Mouse (Mus musculus) retina, adult 2 months (tissue): Measurements from ENCODE around the gene Espnl.
A peak's percentile ranks its signal among the peaks of the same experiment; 100 is the strongest.

ENCODE experiments used
- DNase-seq: peaks from one replicate; pipeline ENCODE4 v3.0.0-alpha.2; 2012; ENCODE audit warnings: low read depth, low spot score

Gene Espnl

DNA sequence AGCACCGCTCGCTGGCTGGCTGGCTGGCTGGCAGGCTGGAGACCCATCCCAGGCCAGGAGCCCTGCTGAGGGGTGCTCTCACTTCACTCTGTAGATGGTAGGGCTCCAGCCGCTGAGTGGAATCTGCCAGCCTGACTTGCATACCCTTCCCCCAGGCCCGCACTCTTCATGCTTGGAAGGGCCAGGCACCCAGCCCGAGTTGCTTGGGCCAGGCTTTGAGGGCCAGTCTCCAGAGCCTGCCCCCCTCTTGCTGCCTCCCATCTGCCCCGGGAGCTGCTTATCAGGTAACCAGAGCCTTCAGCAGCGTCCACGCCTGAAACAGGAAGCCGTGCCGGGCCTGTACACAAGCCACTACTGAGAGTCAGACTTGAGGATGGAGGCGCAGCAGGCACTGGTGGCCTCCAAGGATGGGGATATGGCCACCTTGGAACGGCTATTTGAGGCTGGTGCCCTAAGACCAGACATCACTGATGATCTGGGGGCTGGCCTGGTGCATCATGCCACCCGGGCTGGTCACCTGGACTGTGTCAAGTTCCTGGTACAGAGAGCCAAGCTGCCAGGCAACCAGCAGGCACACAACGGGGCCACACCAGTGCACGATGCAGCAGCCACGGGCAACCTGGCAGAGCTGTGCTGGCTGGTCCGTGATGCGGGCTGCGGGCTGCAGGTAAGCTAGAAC lies at the start of gene Espnl:
Gene Espnl, plus strand, starts transcription at position 316 of the 679 bp plus-strand sequence.
- no peak for DNase-seq

DNA sequence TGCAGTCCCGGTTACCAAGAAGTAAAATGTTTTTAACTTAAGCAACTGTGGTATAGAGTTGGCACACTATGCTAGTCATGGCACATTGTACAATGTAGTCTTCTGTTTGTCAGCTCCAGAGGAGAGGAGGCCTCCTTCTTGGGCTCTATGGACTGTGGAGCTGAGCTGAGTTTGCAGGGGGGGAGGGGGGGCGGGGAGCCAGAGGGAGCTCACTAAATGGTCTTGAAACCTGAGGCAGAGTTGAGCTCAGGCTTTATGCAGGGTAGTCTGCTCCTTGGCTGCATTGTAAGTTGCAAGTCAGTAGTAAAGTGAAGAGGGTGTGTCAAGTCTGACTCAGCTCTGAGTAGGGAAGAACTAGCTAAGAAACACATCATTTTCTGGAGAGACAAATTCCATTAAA lies 49.6 kb upstream of the Espnl start:
- no peak for DNase-seq

DNA sequence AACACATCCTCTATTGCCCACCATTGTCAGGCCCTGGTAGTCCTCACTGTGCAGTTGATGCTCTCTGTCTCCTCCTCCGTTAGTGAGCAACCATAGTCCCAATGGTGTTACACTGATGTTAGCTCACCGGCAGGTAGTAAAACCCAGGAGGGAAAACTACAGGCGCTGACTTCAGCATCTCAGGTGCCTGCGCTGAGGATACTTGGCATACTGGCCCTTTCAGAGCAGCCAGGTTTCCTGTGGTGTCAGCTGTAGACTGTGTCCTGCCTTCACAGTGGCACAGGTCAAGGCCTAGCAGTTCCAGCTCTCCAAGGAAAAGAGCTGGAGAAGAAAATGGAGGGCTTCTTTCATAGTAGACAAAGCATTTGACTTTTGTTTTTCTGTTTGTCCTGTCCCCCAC lies 45.3 kb upstream of the Espnl start:
- DNase-seq = no peak

DNA sequence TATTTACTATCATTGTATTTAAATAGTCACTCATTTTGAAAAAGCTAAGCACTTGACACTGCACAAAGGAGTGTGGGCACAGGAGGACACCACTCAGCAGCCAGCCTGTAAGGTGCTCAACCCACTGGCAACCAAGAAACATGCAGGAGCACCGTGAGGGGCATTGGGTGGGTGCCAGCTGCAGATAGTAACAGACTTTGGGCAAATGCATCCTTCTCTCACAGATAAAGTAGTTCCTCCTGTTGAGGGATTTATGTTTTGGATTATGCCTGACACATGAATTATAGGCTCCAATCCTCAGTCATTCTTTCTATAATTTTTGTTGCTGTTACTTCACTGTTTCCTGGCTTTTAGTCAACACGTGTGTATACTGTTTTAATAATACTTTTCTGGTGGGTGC lies 44.4 kb upstream of the Espnl start:
- DNase-seq = no peak

DNA sequence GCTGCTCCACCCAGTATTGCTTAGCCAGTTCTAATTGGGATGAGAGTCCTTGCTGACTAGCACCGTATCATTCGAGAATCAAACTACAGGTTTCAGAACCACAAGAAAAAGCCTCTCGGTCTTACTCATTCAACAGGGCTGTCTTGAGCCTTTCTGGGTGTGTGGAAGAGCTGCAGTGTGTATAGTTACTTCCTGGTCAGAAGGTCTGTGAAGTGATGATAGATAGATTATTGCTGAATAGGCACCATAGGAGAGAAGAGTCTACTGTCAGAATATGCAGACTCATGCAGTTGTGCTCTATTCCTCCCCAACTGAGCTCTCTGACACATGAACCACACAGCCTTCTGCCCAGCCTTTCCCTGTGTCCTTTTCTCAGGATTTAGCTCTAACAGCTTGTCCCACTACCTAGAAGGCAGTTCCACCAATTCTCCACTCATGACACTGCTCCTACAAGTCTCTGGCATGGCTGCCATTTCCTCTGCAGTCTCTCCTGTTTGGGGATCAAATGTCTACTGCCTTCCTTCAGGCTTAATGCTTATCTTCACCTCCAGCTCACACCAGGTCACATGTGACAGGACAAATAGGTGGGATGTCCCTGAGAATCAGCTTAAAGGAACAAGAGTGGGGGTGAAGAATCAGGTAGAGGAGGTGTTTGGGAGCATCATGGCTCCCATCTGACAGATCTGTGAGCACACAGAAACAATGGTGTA lies 43.3 kb upstream of the Espnl start:
- no peak for DNase-seq

DNA sequence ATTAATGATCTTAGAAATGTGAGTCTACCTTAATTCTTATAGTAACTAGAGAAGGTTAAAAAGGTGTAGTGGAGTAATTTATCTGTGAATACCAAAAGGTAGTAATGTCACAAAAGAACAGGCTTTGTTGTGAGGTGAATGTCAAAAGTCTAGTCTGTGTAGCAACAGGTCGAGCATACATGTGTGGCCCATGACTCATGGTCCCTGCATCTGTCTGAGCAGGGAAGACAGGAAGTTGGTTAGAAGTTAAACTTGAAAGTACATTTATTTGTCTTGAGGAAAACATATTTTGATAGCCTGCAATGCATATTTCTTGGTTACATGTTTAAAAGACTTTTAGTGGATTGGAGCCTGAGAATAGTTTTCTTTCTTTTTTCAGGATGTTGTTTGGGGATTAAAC lies 42.7 kb upstream of the Espnl start:
- DNase-seq = no peak

DNA sequence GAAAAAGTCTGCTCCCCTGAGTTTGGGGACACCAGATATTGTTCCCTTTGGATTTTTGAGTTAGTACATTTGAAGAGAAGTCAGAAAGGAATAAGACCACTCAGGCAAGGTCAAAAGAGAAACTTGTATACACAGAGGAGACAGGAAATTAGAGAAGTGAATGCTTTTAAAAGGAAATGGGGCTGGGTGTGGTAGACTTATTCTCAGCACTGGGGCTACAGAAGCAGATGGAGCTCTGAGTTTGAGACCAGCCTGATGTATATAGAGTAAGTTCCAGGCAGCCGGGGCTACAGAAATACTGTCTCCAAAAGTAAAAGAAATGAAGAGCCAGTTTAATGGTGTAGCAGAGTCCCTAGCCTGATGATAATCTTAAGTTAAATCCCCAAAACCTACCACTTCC lies 39.3 kb upstream of the Espnl start:
- no peak for DNase-seq

DNA sequence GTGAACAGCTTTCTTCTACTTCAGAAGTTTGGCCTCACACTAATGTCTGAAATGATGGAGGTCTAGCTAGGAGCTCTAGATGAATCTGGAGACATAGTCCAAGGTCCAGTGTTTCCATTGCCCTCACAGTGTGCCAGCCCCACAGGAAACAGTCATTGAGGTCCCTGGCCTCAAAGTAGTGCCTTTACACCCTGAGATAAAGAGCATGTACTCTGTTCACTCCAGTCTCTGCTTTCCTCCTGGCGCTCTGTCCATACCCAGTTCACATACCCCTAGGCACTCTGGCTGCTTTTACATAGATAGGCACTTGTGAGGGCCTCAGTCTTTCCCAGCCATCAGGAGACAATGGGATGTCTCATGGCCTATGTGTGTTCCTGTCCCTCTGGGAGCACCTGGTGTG lies 32.5 kb upstream of the Espnl start:
- no peak for DNase-seq

DNA sequence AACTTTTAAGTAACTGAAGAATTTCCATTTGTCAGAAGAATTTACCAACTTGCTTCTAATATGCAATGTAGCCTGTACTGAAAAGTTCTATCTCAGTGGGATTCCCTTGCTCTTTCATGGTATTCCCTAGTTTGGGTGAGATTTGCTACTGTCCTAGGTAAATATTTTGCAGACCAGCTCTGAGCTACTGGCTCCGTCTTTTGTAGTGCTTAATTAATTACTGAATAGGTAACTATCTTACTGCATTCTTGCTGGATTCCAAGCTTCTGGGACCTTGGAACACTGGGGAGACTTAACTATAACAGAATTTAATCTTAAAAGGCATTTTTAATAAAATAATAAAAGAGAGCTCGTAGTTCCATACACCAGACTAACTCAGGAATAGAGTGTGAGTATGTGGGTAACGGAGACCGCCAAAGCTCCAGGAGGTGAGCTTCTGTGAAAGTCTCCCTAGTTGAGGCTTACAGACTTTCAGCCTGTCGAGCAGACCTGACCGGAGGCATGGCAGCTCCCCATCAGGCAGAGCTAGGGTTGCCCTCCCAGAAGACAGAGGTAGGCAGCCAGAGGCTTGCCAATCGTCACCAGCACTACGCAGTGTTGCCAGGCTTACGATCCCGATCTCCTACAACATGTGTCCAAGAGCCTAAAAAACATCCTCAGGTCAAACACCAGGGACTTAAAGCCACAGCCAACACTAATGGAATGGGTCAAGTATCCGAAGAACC lies 29.6 kb upstream of the Espnl start:
- DNase-seq = no peak

DNA sequence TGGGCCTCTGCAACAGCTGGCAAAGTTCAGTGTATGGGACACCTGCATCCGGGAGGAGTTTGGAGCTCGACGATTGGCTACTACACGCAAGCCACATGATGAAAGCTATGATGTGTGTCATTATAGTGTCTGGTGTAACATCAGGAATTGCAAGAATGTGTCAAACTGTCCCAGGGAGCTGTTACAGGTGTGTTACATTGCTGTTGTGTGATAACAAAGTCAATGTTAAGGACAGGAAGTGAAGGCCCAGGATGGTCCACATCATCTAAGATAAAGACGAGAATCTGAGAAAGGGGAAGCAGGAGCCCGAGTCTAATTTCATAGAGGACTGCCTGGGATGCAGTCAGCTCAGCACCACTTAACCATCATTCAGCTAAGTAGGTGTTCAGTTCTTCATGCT lies 26.3 kb upstream of the Espnl start:
- no peak for DNase-seq

DNA sequence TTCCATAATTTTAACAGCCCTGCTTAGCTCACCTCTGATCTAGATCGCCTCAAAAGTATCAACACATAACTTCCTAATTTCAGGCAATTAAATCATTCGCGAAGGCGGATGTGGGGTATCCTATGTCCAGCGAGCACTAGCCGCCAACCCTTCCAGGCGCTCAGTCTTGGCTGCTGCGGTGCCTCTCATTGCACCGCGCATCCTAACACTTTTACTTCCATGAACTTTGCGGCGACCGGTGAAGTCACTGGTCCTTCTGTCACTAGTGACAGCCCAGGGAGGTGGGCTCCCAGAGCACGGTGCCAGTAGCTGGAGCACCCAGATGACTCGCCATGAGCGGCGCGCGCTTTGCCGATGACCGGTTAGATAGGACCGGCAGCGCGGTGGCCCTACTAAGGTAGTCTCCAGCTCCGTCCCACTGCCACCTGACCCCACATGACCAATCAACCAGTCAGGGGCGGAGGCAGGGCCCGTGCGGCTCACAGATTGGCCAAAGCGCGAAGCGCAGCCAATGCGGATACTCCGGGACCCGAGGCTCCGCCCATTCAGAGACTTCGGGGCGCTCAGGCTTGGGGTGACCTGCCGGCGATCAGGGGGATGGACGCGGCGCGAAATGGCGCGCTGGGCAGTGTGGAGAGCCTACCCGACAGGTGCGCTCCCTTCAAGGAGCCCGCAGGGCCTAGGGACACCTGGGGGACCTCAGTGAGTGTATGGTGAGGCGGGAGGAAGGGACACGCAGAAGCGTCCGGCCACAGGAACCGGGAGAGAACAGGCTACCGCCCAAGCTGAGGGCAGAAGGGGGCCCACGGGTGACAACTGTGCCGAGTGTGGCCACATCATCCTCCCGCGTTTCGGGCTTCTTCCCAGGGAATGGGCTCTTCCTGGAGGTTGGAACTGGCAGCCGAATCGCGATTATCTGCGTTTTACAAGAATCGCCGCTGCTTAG lies 23.8 kb upstream of the Espnl start, which contains the start of gene Scly:
Gene Scly, plus strand, starts transcription at position 540 of the 946 bp plus-strand sequence.
- DNase-seq = peak; percentile 81

DNA sequence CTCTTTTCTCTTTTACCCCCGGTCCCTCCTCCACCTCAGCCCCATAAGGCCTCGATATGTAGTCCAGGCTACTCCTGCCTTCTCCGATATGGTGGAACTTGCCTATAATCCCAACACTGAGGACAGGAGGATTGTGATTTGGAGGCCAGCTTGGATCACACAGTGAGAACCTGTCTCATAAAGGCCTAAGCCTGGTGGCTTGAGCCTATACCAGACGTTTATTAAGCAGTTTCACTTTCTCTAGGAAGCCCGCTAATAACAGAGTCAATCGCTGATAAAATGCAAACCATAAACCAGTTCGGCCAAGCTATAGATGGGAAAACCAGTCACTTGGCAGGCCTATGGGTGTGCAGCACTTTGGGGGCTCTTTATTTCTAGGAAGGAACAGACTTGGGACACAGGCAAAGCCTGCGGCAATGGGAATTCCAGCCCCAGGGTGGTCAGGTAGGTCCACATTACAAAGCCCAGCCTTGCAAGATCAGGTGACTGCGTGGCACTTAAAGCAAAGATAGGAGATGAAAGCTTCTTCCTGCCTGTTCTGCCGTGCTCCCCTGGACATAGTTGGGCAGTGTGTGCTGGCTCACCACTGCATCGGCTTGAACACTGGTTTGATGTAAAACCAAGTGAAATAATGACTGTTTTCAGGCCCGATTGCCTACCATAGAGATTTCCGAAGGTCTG lies 22.7 kb upstream of the Espnl start:
- DNase-seq = no peak

DNA sequence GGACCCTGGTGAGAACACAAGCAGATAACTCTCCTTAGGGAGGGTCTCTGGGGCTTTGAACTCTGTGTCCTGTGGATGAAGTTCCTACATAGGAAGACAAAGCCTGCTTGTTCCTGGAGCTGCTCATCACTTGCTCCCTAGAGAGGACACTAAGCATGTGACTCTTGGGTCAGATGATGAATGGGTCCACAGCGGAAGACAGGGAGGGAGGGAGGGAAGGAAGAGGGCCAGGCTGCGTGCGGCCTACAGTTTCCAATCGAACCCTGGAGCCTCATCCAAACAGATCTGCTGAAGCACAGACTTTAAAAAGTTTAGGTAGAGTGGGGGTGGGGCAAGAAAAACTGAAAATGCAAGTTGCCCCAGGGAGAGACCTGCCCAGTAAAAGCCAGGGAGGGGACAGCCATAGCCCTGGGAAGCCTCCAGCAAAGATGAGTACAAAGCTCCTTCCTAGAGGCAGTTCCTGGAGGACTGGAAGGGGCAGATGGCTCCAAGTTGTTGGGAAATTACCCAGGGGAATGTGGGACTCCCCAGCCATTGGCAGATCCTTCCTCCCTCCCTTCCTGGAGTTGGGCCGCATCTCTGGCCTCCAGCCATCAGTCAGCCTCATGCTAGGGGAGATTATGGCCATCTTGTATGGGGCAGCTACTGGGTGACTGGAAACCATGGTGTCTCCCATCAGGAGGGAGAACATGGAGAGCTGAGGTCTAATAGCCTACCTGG lies 22.0 kb upstream of the Espnl start:
- no peak for DNase-seq

DNA sequence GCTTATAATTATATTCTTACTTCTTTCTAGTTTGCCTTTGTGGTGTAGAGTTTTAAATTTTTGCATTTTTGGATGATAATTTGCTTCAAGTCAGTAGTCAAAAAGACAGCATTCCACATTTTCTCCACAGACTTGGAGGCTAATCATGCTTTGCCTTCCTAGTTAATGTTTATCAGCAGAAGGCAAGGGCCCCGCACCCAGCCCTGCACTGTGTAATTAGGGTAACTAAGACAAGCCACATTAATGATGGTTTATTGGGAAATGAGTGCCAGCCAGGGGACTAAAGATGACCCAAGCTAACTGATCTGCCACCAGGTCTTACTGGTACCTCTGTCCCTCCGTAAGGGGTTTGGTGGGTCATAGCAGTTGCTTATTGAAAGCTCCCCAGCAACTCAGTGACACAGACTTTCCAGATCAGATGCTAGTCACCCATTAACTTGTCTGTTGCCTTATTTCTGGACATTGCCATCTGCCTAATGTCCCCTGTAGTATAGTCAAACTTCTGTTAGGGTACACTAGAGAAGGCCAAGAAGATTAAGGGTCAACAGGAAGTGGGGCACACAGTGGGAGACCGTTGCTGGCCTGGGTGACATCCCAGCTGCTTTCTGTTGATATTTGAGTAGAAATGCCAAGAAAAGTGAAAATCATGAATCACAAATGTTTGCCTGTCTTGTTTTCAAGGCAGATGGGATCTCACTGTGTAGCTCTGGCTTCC lies 20.5 kb upstream of the Espnl start:
- DNase-seq = no peak

DNA sequence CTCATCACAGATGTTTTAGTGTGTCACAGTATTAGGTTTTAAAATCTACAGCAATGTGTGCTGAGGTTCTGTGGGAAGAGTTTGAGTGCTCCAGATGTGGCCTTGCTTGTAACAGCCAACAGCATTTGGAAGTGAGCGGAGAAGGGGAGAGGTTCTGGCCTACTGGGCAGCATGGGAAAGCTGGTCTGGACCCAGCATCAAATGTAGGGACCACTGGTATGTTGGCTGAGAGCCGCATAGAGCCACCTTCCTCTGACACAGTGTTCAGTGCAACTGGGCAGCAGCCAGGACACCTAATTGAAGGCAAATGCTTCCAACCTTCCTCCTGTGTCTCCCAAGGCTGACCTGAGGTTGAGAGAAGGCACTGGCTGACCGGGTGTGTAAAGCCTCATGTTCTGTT lies 19.9 kb upstream of the Espnl start:
- no peak for DNase-seq

DNA sequence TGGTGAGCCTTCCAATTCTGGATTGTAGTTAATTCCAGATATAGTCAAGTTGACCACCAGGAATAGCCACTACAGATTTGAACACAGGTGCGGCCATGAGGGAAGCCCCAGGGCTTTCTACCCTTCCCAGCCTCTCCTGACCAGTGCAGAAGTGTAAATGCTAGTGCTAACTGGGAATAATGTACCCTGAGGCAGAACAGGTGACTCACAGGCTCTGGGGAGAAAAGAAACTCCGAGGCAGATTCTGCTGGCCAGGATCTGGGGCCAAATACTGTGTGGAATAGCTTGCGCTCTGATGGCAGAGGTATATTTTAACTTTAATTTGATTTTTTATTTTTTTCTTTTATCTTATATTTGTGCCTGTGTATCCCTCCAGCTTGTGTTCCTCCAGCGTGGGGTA lies 17.3 kb upstream of the Espnl start:
- no peak for DNase-seq

DNA sequence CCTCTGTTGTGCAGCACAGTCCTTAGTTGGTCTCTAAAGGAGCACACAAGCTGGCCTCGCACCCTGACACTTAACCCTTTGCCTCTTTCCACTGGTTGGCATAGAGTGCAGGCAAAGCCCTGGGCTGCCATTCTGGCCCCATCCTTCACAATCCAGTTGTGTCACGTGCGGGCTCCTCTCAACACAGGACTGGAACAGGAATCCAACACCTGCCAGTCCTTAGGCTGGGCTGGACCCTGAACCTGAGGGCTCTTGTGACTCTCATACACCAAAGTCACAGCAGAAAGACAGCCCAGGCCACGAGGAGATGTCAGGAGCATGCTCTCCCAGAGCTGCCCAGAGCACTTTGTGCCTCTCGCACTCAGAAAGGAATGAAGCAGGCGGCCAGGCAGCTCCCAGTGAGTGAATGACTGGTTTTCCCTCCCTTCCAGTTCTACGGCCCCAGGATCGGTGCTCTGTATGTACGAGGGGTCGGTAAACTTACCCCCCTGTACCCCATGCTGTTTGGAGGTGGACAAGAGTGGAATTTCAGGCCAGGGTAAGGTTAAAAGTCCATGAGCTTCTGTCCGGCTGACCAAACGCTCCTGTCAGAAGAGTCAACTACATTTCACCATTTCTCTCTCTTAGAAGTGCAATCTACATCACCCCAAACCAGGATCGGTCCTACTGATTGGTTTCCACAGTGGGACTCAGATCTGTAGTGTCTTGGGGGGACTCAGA lies 12.3 kb upstream of the Espnl start:
- DNase-seq = no peak

DNA sequence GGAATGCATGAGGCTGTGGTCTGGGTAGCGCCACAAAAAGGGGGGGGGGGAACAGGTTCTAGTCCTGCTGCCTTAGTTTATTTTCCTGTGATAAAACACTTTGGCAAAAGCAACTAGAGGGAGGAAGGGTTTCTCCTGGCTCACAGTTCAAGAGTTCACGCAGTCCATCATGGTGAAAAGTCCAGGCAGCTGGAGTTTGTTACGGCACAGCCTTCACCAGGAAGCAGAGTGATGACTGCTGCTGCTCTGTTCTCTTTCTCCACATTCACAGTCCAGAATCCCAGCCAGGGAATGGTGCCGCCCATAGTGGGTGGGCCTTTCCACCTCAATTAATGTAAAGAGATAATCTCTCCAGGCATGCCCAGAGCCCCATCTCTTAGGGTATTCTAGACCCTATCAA lies 9.6 kb upstream of the Espnl start:
- DNase-seq = no peak

DNA sequence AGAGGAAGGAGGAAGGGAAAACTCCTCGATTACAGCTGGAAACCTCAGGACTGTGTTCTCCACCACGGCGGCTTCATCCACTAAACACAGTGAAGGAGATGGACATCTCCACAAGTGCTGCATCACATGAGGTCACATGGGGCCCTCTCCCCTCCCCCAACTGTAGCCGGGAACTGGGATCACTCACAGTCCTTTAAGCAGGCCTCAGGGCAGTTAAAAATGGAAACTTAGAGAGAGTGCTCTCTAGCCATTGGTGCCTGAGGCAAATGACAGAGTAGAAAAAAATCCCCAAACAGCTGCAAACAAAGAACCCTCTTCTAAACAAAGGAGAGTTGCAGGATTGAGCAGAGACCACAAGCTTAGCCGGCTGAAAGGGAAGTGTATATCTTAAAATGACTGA lies 8.6 kb upstream of the Espnl start:
- no peak for DNase-seq
